Mouse (Mus musculus) kidney, postnatal 0 days (tissue): ENCODE results near the gene Prrt3. TPM values are rescaled to one million over a fixed set of nuclear protein-coding genes. Genes with fewer than 3 reads are reported as not detected.

Source experiments
- ATAC-seq: fragments of 200-750 bp; cut with Nextera tagmentation; replicated peaks from 2 replicates; pipeline ENCODE4 v1.8.0; 2017; ENCODE audit warnings: low read depth, moderate number of reproducible peaks, moderate TSS enrichment, moderate library complexity; ENCODE audit not compliant: low FRiP score
- DNase-seq: peaks from one replicate; pipeline ENCODE4 v3.0.0-alpha.2; 2016; ENCODE audit warnings: low spot score
- H3K27ac ChIP-seq: fragments of 300-500 bp; sonication (generic); 2 replicates; pipeline ENCODE4 v1.5.1; 2014; ENCODE audit warnings: mild to moderate bottlenecking
- H3K27me3 ChIP-seq: fragments of 300-500 bp; sonication (generic); 2 replicates; pipeline ENCODE4 v1.6.1; 2014; ENCODE audit warnings: low read length, mixed read lengths; ENCODE audit not compliant: insufficient read depth
- H3K36me3 ChIP-seq: fragments of 300-500 bp; sonication (generic); 2 replicates; pipeline ENCODE4 v1.6.1; 2014; ENCODE audit warnings: low read length, mixed read lengths; ENCODE audit not compliant: insufficient read depth
- H3K4me1 ChIP-seq: fragments of 300-500 bp; sonication (generic); replicated peaks from 2 replicates; pipeline ENCODE4 v1.6.1; 2014; ENCODE audit warnings: antibody characterized with exemption, low read length, mixed read lengths; ENCODE audit not compliant: insufficient read depth
- H3K4me2 ChIP-seq: fragments of 300-500 bp; sonication (generic); 2 replicates; pipeline ENCODE4 v1.6.1; 2014; ENCODE audit warnings: mild to moderate bottlenecking, low read length, moderate library complexity, mixed read lengths
- H3K4me3 ChIP-seq: fragments of 300-500 bp; sonication (generic); replicated peaks from 2 replicates; pipeline ENCODE4 v1.5.1; 2014; ENCODE audit warnings: low read depth, low read length
- H3K9ac ChIP-seq: fragments of 300-500 bp; sonication (generic); 2 replicates; pipeline ENCODE4 v1.6.1; 2014; ENCODE audit warnings: low read depth, low read length
- H3K9me3 ChIP-seq: fragments of 300-500 bp; sonication (generic); replicated peaks from 2 replicates; pipeline ENCODE4 v1.6.1; 2016; ENCODE audit warnings: low read length, inconsistent platforms, mixed read lengths
- CTCF ChIP-seq: IDR thresholded peaks from 2 replicates; pipeline ENCODE4 v1.5.1; 2016; ENCODE audit warnings: antibody characterized with exemption, low read depth, mild to moderate bottlenecking, moderate library complexity
- WGBS: fragments of 180-500 bp; shearing (Covaris S2); extraction: QIAGEN DNeasy Blood & Tissue Kit; methylation state at CpG from one replicate; pipeline ENCODE4 v1.1.7; 2014; 5-methylcytosine and 5-hydroxymethylcytosine counted together
- polyA plus RNA-seq: library from polyadenylated mRNA; unstranded; fragments of >200 nt; fragmentation: Nextera tagmentation; extraction: Ambion mirVana; gene quantifications from 2 replicates; pipeline ENCODE4 v1.2.1, GENCODE M21; 2015

The Prrt3 gene
- polyA plus RNA-seq, 1 experiment from 2014 or later, result 0.55 TPM

DNA sequence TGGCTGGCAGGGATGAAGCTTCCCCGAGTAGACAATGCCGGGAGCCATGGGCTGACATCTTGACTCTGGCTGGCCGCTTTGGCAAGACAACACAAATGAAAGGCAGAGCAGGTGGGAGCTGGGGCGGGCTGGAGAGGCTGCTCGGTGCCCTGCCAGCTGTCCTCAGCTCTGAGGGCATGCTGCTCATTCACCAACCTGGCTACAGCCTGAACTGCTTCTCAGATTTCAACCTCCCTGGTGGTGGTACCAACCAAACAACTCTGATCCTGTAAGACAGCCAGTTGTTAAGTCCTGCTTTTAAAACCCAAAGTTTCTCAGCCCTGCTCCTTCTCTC, 7.2 kb upstream of the Prrt3 start:
- Histone ChIP-seq H3K4me3 (no peak overlapping the region), H3K9ac (no peak overlapping the region), H3K4me1 (no peaks in the 10 kb centered on the region), H3K36me3 (peaks cover 15% of the 10 kb centered on the region; the same call in 1 of the 2 replicates), H3K9me3 (no peaks in the 10 kb centered on the region), H3K27ac (no peak overlapping the region), H3K27me3 (no peaks in the 10 kb centered on the region), H3K4me2 (no peak overlapping the region)
- 50% methylated on average over 5 of the region's 5 CpGs for WGBS
- no peak for TF ChIP-seq CTCF
- ATAC-seq (no peak), DNase-seq (no peak)

DNA sequence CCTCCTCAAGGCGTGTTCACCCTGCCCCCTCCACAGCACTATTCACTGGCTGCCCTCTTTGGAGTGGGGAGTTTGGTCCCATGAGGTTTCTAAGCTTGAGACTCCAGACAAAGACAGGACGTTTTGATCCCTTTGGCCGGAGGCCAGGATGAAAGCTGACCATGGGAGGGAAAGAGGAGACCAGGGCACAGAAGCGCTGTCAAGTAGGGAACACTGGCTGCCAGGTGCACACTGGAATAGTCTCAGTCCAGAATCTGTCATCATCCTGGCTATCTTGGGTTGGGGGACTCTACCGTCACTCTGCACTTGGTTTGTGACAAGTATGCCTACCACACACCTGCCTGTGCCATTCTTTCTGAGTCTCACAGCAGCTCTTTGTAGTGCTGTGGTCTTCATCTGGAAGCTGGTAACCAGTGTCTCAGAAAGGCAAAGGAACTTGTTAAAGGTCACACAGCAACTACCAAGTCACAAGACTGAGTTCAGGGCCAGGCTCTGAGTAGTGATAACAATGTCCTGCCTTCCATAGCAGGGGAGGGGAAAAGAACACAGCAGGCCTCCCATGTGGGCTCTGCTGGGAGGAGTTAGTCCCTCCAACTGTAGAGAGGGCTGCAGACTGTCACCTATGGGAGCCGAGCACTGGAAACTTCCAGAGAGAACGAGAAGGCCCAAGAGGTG, 6.7 kb upstream of the Prrt3 start:
- no peak for DNase-seq

DNA sequence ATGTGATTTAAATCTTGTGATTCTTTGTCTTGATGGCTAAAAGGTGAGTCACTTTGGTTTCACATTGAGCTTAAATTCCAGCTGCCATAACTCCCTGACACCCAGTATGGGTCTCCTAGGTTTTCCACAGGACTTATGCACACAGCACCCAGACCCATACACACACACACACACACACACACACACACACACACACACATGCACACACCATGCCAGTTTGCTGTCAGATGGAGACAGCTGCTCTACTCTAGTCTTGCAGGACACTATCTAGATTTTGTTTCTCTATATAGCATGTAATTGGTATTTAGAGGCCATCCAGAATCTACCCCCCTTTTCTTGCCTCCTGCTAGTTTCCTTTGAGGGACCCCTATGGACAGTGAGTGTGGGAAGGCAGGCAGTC, 5.4 kb upstream of the Prrt3 start:
- ATAC-seq (no peak), DNase-seq (no peak)
- H3K36me3 ChIP-seq, result 0 out of 2 replicates have a peak, but pooled peaks cover 5% of the 10 kb centered on the region
- H3K9me3 ChIP-seq, result no peaks in the 10 kb centered on the region
- no peak overlapping the region for H3K27ac ChIP-seq
- H3K4me2 ChIP-seq, result no peak overlapping the region
- H3K9ac ChIP-seq, result no peak overlapping the region
- TF ChIP-seq CTCF, result no peak
- H3K4me3 ChIP-seq, result no peak overlapping the region
- H3K27me3 ChIP-seq, result no peaks in the 10 kb centered on the region
- H3K4me1 ChIP-seq, result no peaks in the 10 kb centered on the region

More for the DNA sequence above, 6.7 kb upstream of the Prrt3 start:
- WGBS, result 56% methylated on average over 7 of the region's 7 CpGs
- no peak overlapping the region for H3K27ac ChIP-seq
- no peak overlapping the region for H3K9ac ChIP-seq
- H3K4me2 ChIP-seq, result no peak overlapping the region
- no peak overlapping the region for H3K4me3 ChIP-seq
- no peaks in the 10 kb centered on the region for H3K27me3 ChIP-seq
- ATAC-seq, result no peak
- H3K4me1 ChIP-seq, result no peaks in the 10 kb centered on the region
- H3K9me3 ChIP-seq, result no peaks in the 10 kb centered on the region
- TF ChIP-seq CTCF, result no peak
- peaks cover 10% of the 10 kb centered on the region; the same call in 1 of the 2 replicates for H3K36me3 ChIP-seq

DNA sequence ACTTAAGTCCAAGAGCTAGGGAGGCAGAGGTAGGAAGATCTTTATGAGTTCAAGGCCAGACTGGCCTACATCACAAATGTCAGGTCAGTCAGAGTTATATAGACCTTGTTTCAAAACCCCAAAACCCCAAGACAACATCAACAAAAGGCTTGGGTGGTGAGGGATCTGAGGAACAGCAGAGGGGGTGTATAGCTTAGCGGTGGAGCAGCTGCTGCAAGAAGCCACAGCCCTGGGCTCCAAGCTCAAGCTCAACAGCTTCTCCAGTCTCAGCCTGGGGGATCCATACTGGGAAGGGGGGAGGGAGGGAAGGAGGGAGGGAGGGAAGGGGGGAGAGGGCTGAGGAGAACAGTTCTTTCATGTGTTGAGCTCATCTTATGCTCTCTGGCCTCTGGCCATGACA, 4.0 kb upstream of the Prrt3 start:
- no peak for TF ChIP-seq CTCF

DNA sequence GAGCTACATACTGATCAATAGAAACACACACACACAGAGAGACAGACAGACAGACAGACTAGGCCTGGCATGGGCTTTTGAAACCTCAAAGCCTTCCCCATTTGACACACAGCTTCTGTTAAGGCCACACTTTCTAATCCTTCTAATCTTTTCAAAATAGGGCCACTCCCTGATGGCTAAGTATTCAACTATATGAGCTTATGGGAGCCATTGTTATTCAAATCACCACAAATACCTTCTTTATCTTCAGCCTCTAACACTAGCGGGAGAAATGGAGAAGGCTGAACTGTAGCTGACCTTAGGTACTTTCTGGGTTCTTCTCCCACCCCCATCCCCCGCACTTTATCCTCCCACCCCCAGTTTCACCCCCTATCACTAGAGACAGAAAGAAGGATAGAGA, 1.1 kb upstream of the Prrt3 start:
- Histone ChIP-seq H3K4me1 (no peaks in the 10 kb centered on the region), H3K9ac (no peak overlapping the region), H3K27me3 (0 out of 2 replicates have a peak, but pooled peaks cover 3% of the 10 kb centered on the region), H3K9me3 (no peaks in the 10 kb centered on the region), H3K27ac (no peak overlapping the region), H3K4me3 (no peak overlapping the region), H3K36me3 (no peaks in the 10 kb centered on the region), H3K4me2 (no peak overlapping the region)
- no peak for TF ChIP-seq CTCF
- WGBS, result 87% methylated on average over 2 of the region's 2 CpGs
- no peak for DNase-seq
- ATAC-seq, result no peak

More for the DNA sequence above, 4.0 kb upstream of the Prrt3 start:
- Histone ChIP-seq H3K27me3 (0 out of 2 replicates have a peak, but pooled peaks cover 3% of the 10 kb centered on the region), H3K27ac (no peak overlapping the region), H3K4me3 (no peak overlapping the region), H3K9ac (no peak overlapping the region), H3K4me1 (no peaks in the 10 kb centered on the region), H3K4me2 (no peak overlapping the region), H3K9me3 (no peaks in the 10 kb centered on the region), H3K36me3 (no peaks in the 10 kb centered on the region)
- DNase-seq (no peak), ATAC-seq (no peak)
- WGBS, result 82% methylated on average over 1 of the region's 1 CpGs

DNA sequence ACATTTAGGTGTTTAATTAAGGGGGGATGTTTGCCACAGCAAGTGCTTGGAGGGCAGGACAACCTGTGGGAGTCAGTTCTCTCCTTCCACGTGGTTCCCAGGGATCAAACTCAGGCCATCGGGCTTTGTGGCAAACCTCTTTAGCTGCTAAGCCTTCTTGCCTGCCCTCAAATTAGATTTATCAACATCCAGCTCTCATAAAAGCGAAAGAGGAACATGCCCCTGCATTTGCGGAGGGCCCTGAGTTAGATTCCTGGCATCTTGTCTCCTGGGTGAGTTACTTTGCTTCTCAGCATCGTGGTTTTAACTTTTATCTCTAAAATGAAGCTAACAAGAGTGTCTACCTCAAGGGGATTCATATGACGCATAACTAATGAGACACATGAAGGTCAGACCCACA, 2.4 kb downstream of the Prrt3 start:
- Histone ChIP-seq H3K27ac (no peak overlapping the region), H3K9ac (no peak overlapping the region), H3K4me2 (no peak overlapping the region), H3K36me3 (no peaks in the 10 kb centered on the region), H3K4me1 (no peaks in the 10 kb centered on the region), H3K27me3 (0 out of 2 replicates have a peak, but pooled peaks cover 3% of the 10 kb centered on the region), H3K4me3 (no peak overlapping the region), H3K9me3 (no peaks in the 10 kb centered on the region)
- no peak for TF ChIP-seq CTCF
- WGBS, result 66% methylated on average over 6 of the region's 6 CpGs
- DNase-seq (no peak), ATAC-seq (no peak)
